Mouse (Mus musculus) bone marrow macrophage, adult 2 months (primary cell): Measurements from ENCODE around the gene Usp16.

Source experiments
- CTCF ChIP-seq: IDR thresholded peaks from 2 replicates; pipeline ENCODE4 v1.5.1; 2012; ENCODE audit warnings: low read depth, mild to moderate bottlenecking, low read length, moderate library complexity
- POLR2A ChIP-seq: IDR thresholded peaks from 2 replicates; pipeline ENCODE4 v1.6.1; 2012; ENCODE audit warnings: mild to moderate bottlenecking, low read depth, low read length, borderline replicate concordance

DNA sequence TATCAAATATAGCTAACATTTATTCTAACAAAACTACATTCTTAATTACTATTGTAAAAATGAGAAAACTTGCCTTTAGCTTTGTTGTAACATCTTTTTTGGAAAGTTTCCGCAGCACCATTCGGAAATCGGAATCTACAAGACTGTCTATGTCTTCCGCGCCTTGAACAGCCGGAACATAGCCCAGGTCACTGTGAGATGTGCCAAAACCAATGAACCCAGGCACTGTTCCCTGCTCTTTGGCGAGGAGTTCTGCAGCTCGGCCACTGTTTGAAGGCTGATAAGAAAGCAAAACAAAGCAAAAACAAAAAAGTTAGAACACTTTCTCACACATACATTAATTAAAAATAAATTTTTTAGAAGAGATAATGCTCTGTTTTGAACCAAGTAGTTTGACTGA is 27.0 kb upstream of the Usp16 start:
- no peak for TF ChIP-seq CTCF
- no peak for TF ChIP-seq POLR2A
